Comparison of ENCODE assay signal across 9 mouse cellular contexts in genomic region chr7:70348064-70348976, GRCm38 (mm10). TPM values are rescaled to one million over a fixed set of nuclear protein-coding genes. Genes with fewer than 3 reads are reported as not detected.
DNase-seq lines count a peak whose midpoint lies in the region; ATAC-seq and TF ChIP-seq lines count a peak whose summit lies in the region.
"Had no signal": no experiment of that assay in that cellular context is flagged by ENCODE, and none has a peak within 500 bp of the region (broad histone marks: within the 10 kb centered on the region; RNA-seq: fewer than 3 reads in every experiment).

No protein-coding gene starts in this region.

- peak overlapping the region; percentile 95 for H3K27ac ChIP-seq in layer of hippocampus, adult 2 months
- peak overlapping the region; percentile 25 for H3K27ac ChIP-seq in forebrain, embryonic 16.5 days (ENCODE audit: low read length)
- no peak overlapping the region; the same call in 1 of the 2 replicates for H3K27ac ChIP-seq in limb, embryonic 11.5 days (replicated peaks; ENCODE audit: low read depth, low read length)

- peak overlapping the region; percentile 65 for H3K4me2 ChIP-seq in forebrain, embryonic 16.5 days (ENCODE audit: low read length)
- H3K4me2 ChIP-seq in limb, embryonic 11.5 days (ENCODE audit: low read depth, severe bottlenecking), result peak overlapping the region; percentile 32

- peaks cover 41% of the 10 kb centered on the region for H3K27me3 ChIP-seq in forebrain, embryonic 16.5 days (replicated peaks; ENCODE audit: control insufficient read depth, insufficient read depth, low read length)
- H3K27me3 ChIP-seq in limb, embryonic 11.5 days (ENCODE audit: control insufficient read depth, insufficient read depth, low read length), result peaks cover 10% of the 10 kb centered on the region

- no peaks in the 10 kb centered on the region for H3K9me3 ChIP-seq in forebrain, embryonic 16.5 days (ENCODE audit: control insufficient read depth, low read length)
- no peaks in the 10 kb centered on the region for H3K9me3 ChIP-seq in limb, embryonic 11.5 days (ENCODE audit: control insufficient read depth, low read length)

- ATAC-seq in forebrain, embryonic 16.5 days, result no peak
- ATAC-seq in limb, embryonic 11.5 days (ENCODE audit: insufficient number of reproducible peaks, low FRiP score, low TSS enrichment, low read depth), result no peak

- peaks cover 16% of the 10 kb centered on the region for H3K4me1 ChIP-seq in forebrain, embryonic 16.5 days (replicated peaks; ENCODE audit: control insufficient read depth, insufficient read depth, low read length)
- peaks cover 45% of the 10 kb centered on the region for H3K4me1 ChIP-seq in limb, embryonic 11.5 days (ENCODE audit: control insufficient read depth, insufficient read depth, low read length)

- H3K9ac ChIP-seq in forebrain, embryonic 16.5 days (replicated peaks; ENCODE audit: low read depth, low read length), result peak overlapping the region; percentile 35
- peak overlapping the region; percentile 9; the same call in 1 of the 2 replicates for H3K9ac ChIP-seq in limb, embryonic 11.5 days (ENCODE audit: low read length)

- peak overlapping the region; percentile 17; the same call in 1 of the 2 replicates for H3K4me3 ChIP-seq in layer of hippocampus, adult 2 months
- peak overlapping the region; percentile 19 for H3K4me3 ChIP-seq in forebrain, embryonic 16.5 days (replicated peaks; ENCODE audit: low read length)
- H3K4me3 ChIP-seq in limb, embryonic 11.5 days (ENCODE audit: low read depth, low read length), result no peak overlapping the region

- WGBS in forebrain, embryonic 16.5 days, result 12% methylated on average over 30 of the region's 30 CpGs
- WGBS in limb, embryonic 11.5 days, result 2% methylated on average over 30 of the region's 30 CpGs

- no peak for TF ChIP-seq CTCF in layer of hippocampus, adult 2 months (conservative IDR thresholded peaks at IDR 0.05)

- no peaks in the 10 kb centered on the region for H3K36me3 ChIP-seq in forebrain, embryonic 16.5 days (ENCODE audit: control insufficient read depth, insufficient read depth)
- H3K36me3 ChIP-seq in limb, embryonic 11.5 days (ENCODE audit: control insufficient read depth, insufficient read depth, low read length), result no peaks in the 10 kb centered on the region

- DNase-seq in layer of hippocampus, adult 2 months (ENCODE audit: low spot score in 2 of 2), result no peak
- no peak for DNase-seq in layer of hippocampus, postnatal 36 days
- DNase-seq in limb, embryonic 11.5 days (ENCODE audit: low spot score), result peak; percentile 57
- DNase-seq in retina, embryonic 14.5 days (ENCODE audit: low spot score), result peak; percentile 73
- DNase-seq in thymus, postnatal 14 days, result no peak
- DNase-seq in adrenal gland, adult 2 months, result no peak
- DNase-seq in cerebellum, adult 11-12 months, result no peak
- DNase-seq: right cerebral cortex, postnatal 14 days had no signal

RNA-seq across cellular contexts. Expression of gene Nr2f2, which starts 18.2 kb away (rescaled TPM):
- total RNA-seq in layer of hippocampus, adult 2 months (2021), result 10 to 100 TPM; 35.8 to 48.5 TPM
- 10 to 100 TPM; 41.7 to 50.4 TPM for total RNA-seq in layer of hippocampus, postnatal 36 days (2021)
- 88.4 and 90.6 TPM in 2 replicates for polyA plus RNA-seq in forebrain, embryonic 16.5 days (2015; fragmentation: Nextera tagmentation; extraction: Ambion mirVana)
- 71.4 and 79.5 TPM in 2 replicates for polyA plus RNA-seq in limb, embryonic 11.5 days (2014; fragmentation: Nextera tagmentation; extraction: Ambion mirVana)
- total RNA-seq in adrenal gland, adult 2 months (2021), result 100 to 1,000 TPM; 109 to 132 TPM
- 401 and 472 TPM in 2 replicates for polyA plus RNA-seq in adrenal gland, adult 2 months (2012; rRNA removed)

Comparison
In these comparisons a context has a peak if more than half of its experiments do, and no peak if none do; other contexts are left out.
1. DNase-seq: peak in limb, embryonic 11.5 days (single experiment) and retina, embryonic 14.5 days (single experiment); none in layer of hippocampus, adult 2 months (0 of 2), layer of hippocampus, postnatal 36 days (0 of 2), thymus, postnatal 14 days (single experiment), adrenal gland, adult 2 months (single experiment) and cerebellum, adult 11-12 months (single experiment).